Mouse (Mus musculus) cerebellum, adult 2 months (tissue): Measurements from ENCODE around the gene Olfr971. TPM values are rescaled to one million over a fixed set of nuclear protein-coding genes. Genes with fewer than 3 reads are reported as not detected.
"Not testable (repeated sequence)": the region's sequence is repeated elsewhere in the genome, so short reads cannot be mapped to it uniquely, and the experiment has no call there.

ENCODE experiments used
- DNase-seq, 2 experiments: peaks; one replicate each; pipeline ENCODE4 v3.0.0; 2021
- H3K27ac ChIP-seq: fragments of 200-500 bp; 2 replicates; pipeline ENCODE4 v1.5.1; 2012; ENCODE audit warnings: low read length, control low read depth, inconsistent platforms; ENCODE audit not compliant: insufficient read depth
- H3K27me3 ChIP-seq: fragments of 200-500 bp; 2 replicates; pipeline ENCODE4 v1.6.1; 2012; ENCODE audit warnings: inconsistent platforms, mild to moderate bottlenecking, low read length, moderate library complexity; ENCODE audit not compliant: control insufficient read depth, insufficient read depth
- H3K4me1 ChIP-seq: fragments of 200-500 bp; 2 replicates; pipeline ENCODE4 v1.6.1; 2011; ENCODE audit warnings: low read length; ENCODE audit not compliant: control insufficient read depth, insufficient read depth
- H3K4me3 ChIP-seq: fragments of 200-500 bp; replicated peaks from 2 replicates; pipeline ENCODE3; 2011; ENCODE audit warnings: mild to moderate bottlenecking, low read depth, low read length, control low read depth; ENCODE audit not compliant: insufficient read depth
- CTCF ChIP-seq: fragments of 200-500 bp; IDR thresholded peaks from 2 replicates; pipeline ENCODE4 v1.5.1; 2011; ENCODE audit warnings: low read depth, mild to moderate bottlenecking, control low read depth, low read length, moderate library complexity, borderline replicate concordance; ENCODE audit not compliant: insufficient read depth
- POLR2A ChIP-seq: fragments of 200-500 bp; IDR thresholded peaks from 2 replicates; pipeline ENCODE4 v1.6.1; 2011; ENCODE audit warnings: low read length, control low read depth, borderline replicate concordance; ENCODE audit not compliant: insufficient read depth
- WGBS: fragments of 180-500 bp; shearing (Covaris S2); methylation state at CpG from one replicate; pipeline ENCODE4 v1.1.7; 2018; 5-methylcytosine and 5-hydroxymethylcytosine counted together
- polyA plus RNA-seq: library from polyadenylated mRNA; depleted of rRNA; stranded (reverse); fragments of >200 nt; gene quantifications from 2 replicates; pipeline ENCODE4 v1.2.3, GENCODE M21; 2012; rRNA removed

Olfr971 gene
- not detected in 2 replicates for polyA plus RNA-seq

DNA sequence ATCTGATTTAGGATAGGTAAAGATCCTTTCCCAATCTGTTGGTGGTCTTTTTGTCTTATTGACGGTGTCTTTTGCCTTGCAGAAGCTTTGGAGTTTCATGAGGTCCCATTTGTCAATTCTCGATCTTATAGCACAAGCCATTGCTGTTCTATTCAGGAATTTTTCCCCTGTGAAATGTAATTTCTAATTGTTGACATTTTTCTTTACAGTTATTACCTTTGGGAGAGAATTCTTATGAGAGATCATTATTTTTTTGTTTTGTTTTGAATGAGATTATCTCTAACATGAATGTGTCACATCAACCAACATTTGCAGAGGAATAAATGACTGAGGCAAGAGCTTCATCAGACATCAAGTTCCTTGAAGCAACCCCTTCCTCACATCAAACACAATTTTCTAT is at the start of gene Olfr971:
Olfr971 (plus strand) TSS at position 301 of the 400 bp plus-strand sequence.
- H3K27ac ChIP-seq, H3K4me3 ChIP-seq, DNase-seq, H3K27me3 ChIP-seq, H3K4me1 ChIP-seq: not testable (repeated sequence)
- WGBS, result 88% methylated on average over 2 of the region's 2 CpGs

DNA sequence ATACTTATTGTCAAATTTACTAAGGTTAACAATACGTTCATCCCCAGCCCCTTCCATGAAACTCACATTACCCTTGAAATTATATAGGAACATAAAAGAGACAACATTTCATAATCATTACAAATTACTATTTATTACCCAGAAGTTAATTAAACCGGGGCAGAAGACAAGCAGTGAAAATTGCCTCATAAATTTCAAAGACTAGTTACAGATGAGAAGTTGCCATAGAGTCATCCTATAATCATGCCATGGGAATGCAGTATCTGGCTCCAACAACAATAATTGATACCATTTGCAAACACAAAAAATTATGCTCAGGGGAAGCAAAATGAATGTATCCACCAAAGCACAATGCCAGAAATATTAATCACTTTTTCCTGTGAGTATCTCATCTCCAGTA is 46.1 kb upstream of the Olfr971 start, which contains the start of gene Olfr969:
Olfr969 (plus strand) TSS at position 388 of the 400 bp plus-strand sequence.
- H3K4me3 ChIP-seq, result no peak within 1 kb of the TSS
- DNase-seq, result no peak
- TF ChIP-seq CTCF, result no peak
- TF ChIP-seq POLR2A, result no peak
- H3K27me3 ChIP-seq, result no peaks in the 10 kb centered on the region
- H3K4me1 ChIP-seq, result no peaks in the 10 kb centered on the region
- WGBS, result 77% methylated on average over 2 of the region's 2 CpGs
- no peak within 1 kb of the TSS for H3K27ac ChIP-seq

DNA sequence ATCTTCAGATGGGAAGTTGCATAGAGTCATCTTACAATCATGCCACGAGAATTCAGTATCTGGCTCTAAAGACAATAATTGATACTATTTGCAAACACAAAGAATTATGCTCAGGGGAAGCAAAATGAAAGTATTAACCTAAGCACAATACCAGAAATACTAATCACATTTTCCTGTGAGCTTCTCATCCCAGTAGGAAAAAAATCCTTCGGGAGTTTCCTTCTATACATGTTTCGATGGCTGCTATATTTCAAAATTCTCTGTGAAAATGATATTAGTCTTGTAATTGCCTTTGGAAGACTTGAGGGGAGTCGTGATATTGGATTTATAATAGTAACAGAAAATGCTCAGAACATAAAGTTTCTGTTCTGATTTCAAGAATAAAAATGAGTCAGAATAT is 28.1 kb upstream of the Olfr971 start, which contains the start of gene Olfr970:
Olfr970 (plus strand) TSS at position 301 of the 400 bp plus-strand sequence.
- H3K27ac ChIP-seq, result no peak within 1 kb of the TSS
- TF ChIP-seq POLR2A, result no peak
- no peak for TF ChIP-seq CTCF
- no peak within 1 kb of the TSS for H3K4me3 ChIP-seq
- 78% methylated on average over 4 of the region's 4 CpGs for WGBS
- no peaks in the 10 kb centered on the region for H3K27me3 ChIP-seq
- H3K4me1 ChIP-seq, result no peaks in the 10 kb centered on the region
- DNase-seq, result no peak

DNA sequence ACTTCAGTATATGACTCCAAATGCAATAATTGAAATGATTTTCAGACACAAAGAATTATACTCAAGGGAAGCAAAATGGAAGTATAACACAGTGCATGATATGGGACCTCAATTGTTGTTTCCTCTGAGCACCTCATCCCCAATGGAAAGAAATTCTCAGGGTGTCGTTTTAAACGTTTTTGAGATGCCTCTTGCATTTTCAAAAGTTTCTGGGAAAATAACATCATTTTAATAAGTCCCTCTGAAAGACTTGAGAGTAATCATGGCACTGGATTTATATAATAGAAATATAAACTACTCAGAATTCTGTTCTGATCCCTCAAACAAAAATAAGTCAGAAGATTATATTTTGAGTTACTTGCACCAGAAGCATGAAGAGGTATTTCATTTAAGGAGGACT is 29.4 kb downstream of the Olfr971 start, which contains the start of gene Olfr972:
Olfr972 (plus strand) TSS at position 301 of the 400 bp plus-strand sequence.
- no peak for TF ChIP-seq CTCF
- TF ChIP-seq POLR2A, result no peak
- Histone ChIP-seq H3K4me1 (no peaks in the 10 kb centered on the region), H3K4me3 (no peak within 1 kb of the TSS), H3K27ac (no peak within 1 kb of the TSS), H3K27me3 (no peaks in the 10 kb centered on the region)
- DNase-seq, result no peak
- 72% methylated on average over 2 of the region's 2 CpGs for WGBS

DNA sequence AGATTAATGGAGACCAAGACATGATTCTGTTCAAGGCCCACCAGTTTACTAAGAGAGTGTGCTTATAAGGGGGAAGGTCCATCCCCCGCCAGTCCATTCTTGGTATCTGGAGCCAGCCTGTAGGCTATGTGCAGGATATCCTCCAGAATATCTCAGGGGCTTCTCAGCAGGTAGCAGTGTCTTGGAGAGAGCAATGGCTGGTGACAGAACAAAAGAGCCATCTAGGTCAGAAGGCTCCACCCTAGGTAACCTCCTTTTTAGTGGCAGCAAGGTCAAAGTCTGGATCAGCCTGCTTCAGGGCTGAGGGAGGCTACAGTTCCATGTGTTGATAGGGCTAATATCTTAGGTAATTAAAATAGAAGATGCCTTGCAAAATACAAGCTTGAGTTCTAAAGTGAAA is 35.3 kb downstream of the Olfr971 start:
- 90% methylated on average over 1 of the region's 1 CpGs for WGBS
- not testable (repeated sequence) for H3K4me1 ChIP-seq, DNase-seq, H3K4me3 ChIP-seq, H3K27ac ChIP-seq, H3K27me3 ChIP-seq

DNA sequence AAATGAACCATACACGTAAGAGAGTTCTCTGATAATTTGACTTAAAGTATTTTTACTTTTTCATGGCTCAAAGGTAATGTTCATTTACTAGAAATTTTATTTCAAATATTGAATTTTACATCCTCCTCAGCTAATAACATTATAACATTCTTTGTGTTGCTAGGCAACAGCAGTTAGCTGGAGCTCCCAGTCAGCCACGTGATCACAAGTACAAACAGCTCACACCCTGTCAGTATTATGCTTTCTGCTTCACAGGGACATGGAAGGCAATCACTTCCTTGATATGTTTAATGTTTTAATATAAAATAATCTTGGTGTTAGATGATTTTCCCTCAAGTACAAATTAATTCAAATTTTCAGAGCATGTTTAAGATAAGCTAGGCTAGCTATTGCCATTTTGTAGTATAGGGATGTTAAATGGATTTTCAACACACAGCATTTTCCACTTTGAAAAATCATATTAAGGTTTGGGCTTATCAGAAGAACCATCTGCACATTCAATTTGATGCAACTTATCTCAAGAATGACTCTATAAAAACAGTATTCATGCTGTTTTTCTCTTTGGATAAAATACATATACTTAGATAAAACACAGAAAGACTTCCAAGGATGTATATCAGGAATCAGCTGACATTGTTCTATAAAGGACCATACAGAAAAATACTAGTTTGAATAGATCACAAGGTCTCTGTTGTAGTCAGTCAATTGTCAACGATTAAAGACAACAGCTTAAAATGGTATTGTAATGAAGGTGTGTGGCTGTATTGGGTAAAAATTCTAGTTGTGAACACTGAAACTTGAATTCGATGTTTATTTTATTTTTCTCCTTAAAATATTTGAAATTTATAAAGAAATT is 41.1 kb downstream of the Olfr971 start:
- not testable (repeated sequence) for H3K27ac ChIP-seq, H3K4me1 ChIP-seq, H3K27me3 ChIP-seq, DNase-seq, H3K4me3 ChIP-seq
- WGBS, result no CpG with 5 or more reads among the region's 4 CpGs

Other genes starting within 250 kb of the Olfr971 start
- gene AW551984, start 232.5 kb upstream of the Olfr971 start, polyA plus RNA-seq, result 8.0 and 8.5 TPM in 2 replicates
- gene Olfr148, start 226.2 kb upstream of the Olfr971 start, polyA plus RNA-seq, result not detected in 2 replicates
- not detected in 2 replicates for gene Olfr960, start 215.5 kb upstream of the Olfr971 start, polyA plus RNA-seq
- not detected in 2 replicates for gene Olfr961, start 191.8 kb upstream of the Olfr971 start, polyA plus RNA-seq
- gene Olfr963, start 169.7 kb upstream of the Olfr971 start, polyA plus RNA-seq, result not detected in 2 replicates
- gene Olfr149, start 129.8 kb upstream of the Olfr971 start, polyA plus RNA-seq, result not detected in 2 replicates
- not detected in 2 replicates for gene Olfr965, start 125.5 kb upstream of the Olfr971 start, polyA plus RNA-seq
- not detected in 2 replicates for gene Olfr150, start 105.9 kb upstream of the Olfr971 start, polyA plus RNA-seq
- gene Olfr967, start 90.6 kb upstream of the Olfr971 start, polyA plus RNA-seq, result not detected in 2 replicates
- gene Olfr968, start 53.6 kb upstream of the Olfr971 start, polyA plus RNA-seq, result not detected in 2 replicates
- gene Olfr969, start 45.9 kb upstream of the Olfr971 start, polyA plus RNA-seq, result not detected in 2 replicates
- not detected in 2 replicates for gene Olfr970, start 28.0 kb upstream of the Olfr971 start, polyA plus RNA-seq
- gene Olfr972, start 29.5 kb downstream of the Olfr971 start, polyA plus RNA-seq, result not detected in 2 replicates
- gene Olfr229, start 70.5 kb downstream of the Olfr971 start, polyA plus RNA-seq, result not detected in 2 replicates
- gene Olfr974, start 100.6 kb downstream of the Olfr971 start, polyA plus RNA-seq, result not detected in 2 replicates
- not detected in 2 replicates for gene Olfr975, start 115.2 kb downstream of the Olfr971 start, polyA plus RNA-seq
- not detected in 2 replicates for gene Olfr976, start 124.3 kb downstream of the Olfr971 start, polyA plus RNA-seq
- gene Olfr978, start 155.2 kb downstream of the Olfr971 start, polyA plus RNA-seq, result not detected in 2 replicates
- gene Olfr979, start 166.6 kb downstream of the Olfr971 start, polyA plus RNA-seq, result not detected in 2 replicates
- not detected in 2 replicates for gene Olfr980, start 172.7 kb downstream of the Olfr971 start, polyA plus RNA-seq
- gene Olfr981, start 184.6 kb downstream of the Olfr971 start, polyA plus RNA-seq, result not detected in 2 replicates
- not detected in 2 replicates for gene Olfr982, start 237.0 kb downstream of the Olfr971 start, polyA plus RNA-seq